Mouse (Mus musculus): Measurements from ENCODE around the gene Taf7l.

Gene Taf7l

DNA sequence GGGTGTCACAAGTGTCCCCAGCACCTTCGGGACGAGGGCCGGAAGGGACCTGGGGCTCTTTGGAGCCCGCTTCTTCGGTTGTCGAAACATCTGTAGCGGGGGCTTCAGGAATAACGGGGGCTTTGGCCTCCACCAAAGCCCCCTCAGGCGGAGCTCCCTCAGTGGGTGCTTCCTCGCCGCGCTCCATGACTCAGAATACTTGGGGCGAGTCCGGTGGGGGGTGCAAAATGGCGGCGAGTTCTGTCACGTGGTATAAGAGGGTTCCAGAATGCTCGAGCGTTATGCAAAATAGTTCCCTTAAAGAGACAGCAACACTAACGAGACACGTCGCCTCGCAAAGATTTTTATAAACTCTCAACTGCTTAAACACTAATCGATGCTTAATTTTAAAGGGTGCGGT lies at the start of gene Taf7l:
TSS of gene Taf7l (minus strand) at position 201 of the 400 bp plus-strand sequence.
- no peak for DNase-seq (ENCODE audit: low read depth, low spot score)

DNA sequence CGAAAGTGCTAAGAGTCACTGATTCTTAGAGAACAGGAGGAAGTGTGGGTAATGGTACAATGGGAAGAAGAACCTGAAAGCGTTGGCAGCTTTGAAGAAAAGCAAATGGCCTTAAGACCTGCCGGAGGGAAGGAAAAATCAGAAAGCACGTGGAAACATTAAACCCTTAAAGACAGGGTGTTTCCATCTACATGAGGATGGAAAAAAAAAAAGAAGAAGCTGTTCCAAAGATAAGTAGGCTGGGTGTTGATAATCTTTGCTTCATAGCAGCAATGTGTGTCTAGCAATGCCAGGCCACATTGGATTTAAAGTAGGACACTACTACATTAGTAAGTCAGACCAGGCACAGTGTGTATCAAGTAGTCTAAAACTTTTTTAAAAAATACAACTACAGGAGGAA lies 49.0 kb upstream of the Taf7l start:
- no peak for DNase-seq (ENCODE audit: low read depth, low spot score)

DNA sequence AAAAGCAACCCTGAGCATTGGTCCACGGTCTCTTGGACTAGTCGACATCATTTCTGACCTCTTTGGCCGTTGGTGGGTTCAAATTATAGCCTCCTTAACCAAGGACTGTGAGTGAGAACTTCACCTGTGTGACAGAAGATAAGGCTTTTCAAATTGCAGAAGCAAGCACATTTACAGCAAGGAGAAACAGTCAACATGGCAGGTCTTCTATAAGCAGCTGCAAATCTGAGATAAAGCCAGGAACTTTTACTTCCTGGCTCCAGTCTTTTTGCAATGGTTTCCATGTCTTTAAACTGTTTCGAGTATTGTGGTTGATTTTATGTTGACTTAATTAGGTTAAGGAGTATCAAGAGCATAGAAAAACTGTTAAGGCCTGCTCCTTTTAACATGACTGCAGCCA lies 47.5 kb upstream of the Taf7l start:
- no peak for DNase-seq (ENCODE audit: low read depth, low spot score)

DNA sequence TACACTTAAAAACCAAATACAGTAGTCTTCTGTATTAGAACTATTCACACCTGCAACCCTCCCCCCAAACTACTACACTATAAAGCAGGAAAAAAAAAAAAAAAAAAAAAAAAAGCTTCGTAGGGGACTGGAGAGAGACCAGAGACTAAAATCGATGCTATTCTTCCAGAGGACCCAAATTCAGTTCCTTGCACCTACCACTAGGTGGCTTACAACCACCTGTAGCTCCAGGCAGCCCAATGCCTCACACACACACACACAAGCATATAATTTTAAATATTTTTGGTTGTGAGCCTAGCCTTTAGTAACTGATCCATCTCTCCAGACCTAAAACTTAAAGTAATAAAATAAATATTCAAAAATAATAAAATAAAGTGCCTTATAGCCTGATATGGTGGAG lies 33.2 kb upstream of the Taf7l start:
- no peak for DNase-seq (ENCODE audit: low read depth, low spot score)

DNA sequence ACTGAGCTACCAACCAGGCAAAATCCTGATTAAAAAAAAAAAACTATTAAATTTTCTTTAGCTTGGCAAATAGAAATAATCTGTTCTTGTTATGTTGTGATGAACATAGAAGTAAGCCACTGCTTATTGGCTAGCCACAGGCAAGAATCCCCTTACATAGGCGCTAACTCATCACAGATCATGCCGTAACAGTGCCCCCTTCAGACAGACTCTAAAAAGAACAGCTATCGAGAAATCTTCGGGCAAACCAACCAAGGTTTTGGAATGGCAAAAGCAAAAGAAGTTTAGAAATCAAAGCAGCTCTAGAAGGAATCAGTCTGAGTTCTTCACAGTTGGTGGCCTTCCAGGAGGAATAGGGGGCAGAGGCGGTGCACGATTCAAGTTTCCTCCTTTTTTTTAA lies 31.7 kb upstream of the Taf7l start:
- DNase-seq (ENCODE audit: low read depth, low spot score): no peak

DNA sequence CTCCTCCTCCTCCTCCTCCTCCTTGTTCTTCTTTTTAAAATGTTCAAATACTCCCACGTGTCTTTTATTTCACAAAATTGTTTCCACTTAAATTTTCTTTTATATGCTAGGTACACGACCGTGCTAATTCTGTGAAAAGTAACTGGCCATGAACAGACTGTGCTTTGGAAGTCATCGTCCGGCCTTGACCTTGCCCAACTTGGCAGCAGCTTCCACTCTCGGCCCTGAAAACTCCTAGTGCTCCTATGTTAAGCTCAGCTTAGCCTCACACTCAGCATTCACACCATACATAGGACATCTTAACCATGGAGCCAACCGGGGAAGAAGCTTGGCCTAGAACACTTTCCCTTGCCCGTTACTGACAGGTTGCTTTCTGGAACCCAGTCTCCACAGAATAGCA lies 24.4 kb upstream of the Taf7l start:
- DNase-seq (ENCODE audit: low read depth, low spot score): no peak

DNA sequence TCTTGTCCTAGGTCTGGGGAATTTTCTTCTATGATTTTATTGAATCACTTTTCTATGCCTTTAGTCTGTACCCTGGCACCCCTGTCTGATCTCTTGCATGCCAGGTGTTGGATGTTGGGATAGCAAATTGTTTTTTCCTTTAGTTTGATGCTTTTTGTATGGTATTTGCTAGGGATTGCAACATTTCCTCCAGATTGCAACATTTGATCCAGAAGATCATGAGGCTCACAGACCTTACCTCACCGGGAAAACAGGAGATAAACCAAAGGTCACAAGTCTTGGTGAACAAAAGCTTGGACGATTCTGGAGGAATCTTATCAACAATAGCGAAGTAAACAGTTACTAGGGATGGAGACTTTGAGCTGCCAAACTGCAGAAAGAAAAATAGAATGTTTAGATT lies 5.4 kb upstream of the Taf7l start:
- no peak for DNase-seq (ENCODE audit: low read depth, low spot score)

DNA sequence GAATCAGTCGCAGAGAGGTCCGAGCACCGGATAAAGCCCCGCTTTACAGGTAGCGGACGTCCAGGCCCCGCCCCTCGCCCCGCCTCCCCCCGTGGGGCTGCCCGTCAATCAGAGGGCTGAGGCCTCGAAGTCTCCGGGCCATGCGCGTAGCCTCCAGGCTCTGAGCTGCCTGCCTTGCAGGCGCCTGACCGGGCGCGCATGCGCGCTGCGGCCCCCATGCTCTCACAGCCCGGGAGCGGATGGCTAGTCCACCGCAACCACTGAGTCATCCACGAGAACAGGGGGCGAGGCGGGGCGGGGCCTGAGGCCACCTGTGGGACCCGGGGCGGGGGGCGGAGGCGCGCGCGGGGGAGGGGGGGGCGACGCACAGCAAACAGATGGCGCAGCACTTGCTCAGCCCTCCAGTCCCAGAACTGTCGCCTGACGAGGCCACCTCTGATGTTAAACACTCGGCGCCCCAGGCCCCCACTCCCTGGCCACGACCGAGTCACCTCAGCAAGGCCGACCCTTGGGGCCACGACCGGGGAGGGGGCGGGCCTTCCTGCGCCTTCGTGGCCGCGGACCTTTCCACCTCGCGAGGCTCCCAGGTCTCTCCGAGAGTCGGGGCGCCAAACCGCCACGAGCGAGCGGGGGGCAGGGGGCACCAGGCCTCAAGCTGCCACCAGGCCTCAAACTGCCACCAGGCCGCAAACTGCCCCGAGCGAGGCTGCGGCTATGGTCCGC lies 1.1 kb downstream of the Taf7l start:
- DNase-seq (ENCODE audit: low read depth, low spot score): no peak

DNA sequence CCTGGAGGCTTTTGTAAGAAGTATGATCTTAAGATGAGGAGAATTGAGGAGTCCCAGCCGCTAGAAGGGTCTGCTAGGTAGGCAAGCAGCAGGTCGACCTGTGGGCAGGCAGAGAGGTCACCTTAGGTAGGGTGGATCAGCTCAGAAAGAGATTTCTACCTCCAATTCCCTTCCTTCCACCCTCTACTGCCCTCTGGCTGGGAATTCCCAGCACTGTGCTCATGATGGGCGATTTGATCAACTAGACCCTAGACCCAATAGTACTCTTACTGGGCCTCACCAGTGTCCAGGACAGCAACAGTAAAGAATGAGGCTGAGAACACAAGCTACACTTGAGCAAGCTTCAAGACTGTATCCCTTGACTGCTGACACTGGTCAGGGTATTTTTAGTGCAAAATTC lies 49.0 kb downstream of the Taf7l start:
- no peak for DNase-seq (ENCODE audit: low read depth, low spot score)

DNA sequence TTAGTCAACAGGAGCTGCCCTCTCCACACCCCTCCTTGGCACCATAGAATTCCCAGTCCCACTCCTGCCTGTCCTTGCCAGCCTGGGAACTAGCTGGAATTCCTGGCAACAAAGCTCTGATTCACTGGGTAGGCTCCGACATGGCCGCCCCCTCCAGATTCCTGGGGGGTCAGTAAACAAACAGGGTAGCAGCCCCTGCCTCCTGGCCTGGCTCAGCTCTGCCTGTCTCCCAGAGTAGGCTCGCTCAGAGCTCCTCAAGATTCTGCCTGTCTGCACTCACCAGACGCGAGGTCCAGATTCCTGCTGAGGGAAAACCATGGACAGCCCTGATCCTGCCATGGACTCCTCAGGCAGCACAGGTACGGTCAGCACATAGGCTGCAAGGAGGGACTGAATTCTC lies 49.5 kb downstream of the Taf7l start:
- no peak for DNase-seq (ENCODE audit: low read depth, low spot score)

DNA sequence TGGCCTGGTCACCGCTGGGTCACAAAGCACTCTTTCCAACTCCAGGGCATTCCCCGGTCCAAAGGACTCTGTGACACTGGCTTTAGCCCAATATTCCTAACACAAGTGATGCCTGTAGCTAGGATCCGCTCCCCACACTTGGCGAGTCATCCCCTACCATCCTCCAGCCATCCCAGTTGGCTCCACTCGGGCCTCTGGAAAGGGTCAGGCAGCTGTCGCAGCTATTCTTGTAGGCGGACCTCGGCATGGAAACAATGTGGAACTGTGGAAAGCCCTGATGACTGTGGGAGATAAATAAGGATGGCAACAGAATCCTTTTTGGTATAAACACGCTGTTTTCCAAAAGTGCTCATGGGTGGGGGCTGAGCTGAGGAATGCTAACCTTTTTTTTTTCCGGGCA lies 50.5 kb downstream of the Taf7l start:
- DNase-seq (ENCODE audit: low read depth, low spot score): no peak

DNA sequence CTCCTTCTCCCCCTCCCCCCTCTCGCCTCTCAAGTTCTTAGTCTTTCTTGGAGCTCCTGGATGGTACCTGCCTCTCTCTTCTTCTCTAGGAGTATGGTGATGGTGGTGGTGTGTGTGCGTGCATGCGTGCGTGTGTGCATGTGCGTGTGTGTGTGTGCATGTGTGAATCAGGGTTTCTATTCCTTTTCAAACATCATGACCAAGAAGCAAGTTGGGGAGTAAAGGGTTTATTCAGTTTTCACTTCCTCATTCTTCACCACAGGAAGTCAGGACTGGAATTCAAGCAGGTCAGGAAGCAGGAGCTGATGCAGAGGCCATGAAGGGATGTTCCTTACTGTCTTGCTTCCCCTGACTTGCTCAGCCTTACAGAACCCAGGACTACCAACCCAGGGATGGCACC lies 52.0 kb downstream of the Taf7l start:
- DNase-seq (ENCODE audit: low read depth, low spot score): no peak

DNA sequence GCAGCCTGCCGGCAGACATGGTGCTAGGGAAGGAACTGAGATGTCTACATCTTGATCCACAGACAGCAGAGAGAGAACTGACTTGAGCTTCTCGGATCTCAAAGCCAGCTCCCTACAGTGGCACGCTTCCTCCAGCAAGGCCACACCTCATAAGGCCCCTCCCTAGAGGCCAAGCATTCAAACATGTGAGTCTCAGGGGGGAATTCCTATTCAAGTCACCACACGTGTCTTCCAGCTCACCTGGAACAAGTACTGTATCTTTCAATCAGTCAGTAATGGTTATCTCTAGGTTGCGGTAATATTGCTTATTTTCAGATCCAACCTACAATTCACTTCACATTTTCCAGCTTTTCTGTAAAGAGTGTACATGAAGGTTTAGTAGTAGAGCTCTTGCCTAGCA lies 56.2 kb downstream of the Taf7l start:
- no peak for DNase-seq (ENCODE audit: low read depth, low spot score)

DNA sequence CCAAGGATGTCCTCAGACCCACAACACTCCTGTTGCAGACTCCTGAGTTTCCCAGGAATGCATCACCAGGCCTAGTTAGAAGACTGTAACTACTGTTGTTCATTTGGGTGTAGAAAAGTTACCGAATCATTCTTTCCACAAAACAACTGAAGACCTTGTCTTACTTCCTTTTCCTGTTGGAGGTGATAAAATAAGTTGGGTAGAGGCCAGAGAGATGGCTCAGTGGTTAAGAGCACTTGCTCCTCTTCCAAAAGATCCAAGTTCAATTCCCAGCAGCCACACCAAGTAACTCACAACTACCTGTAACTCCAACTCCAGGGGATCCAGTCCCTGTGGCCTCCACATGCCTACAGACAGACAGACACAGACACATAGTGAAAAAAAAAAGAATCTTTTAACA lies 64.2 kb downstream of the Taf7l start:
- no peak for DNase-seq (ENCODE audit: low read depth, low spot score)

Measured in skeletal muscle tissue, adult 2 months (tissue).